Mouse (Mus musculus) lung, embryonic 14.5 days (tissue): ENCODE data around the gene Olfr798. TPM values are rescaled to one million over a fixed set of nuclear protein-coding genes. Genes with fewer than 3 reads are reported as not detected.

ENCODE experiments used
- ATAC-seq: fragments of 200-750 bp; cut with Nextera tagmentation; 2 replicates; pipeline ENCODE4 v1.8.0; 2017; ENCODE audit warnings: mild to moderate bottlenecking, moderate TSS enrichment, moderate library complexity; ENCODE audit not compliant: insufficient read depth
- DNase-seq: peaks from one replicate; pipeline ENCODE4 v3.0.0-alpha.2; 2015
- H3K27ac ChIP-seq: fragments of 300-500 bp; sonication (generic); 2 replicates; pipeline ENCODE4 v1.5.1; 2014; ENCODE audit warnings: low read depth, mild to moderate bottlenecking, moderate library complexity
- H3K27me3 ChIP-seq: fragments of 300-500 bp; sonication (generic); 2 replicates; pipeline ENCODE4 v1.6.1; 2014; ENCODE audit warnings: low read length, control low read depth; ENCODE audit not compliant: insufficient read depth
- H3K36me3 ChIP-seq: fragments of 300-500 bp; sonication (generic); 2 replicates; pipeline ENCODE4 v1.6.1; 2014; ENCODE audit warnings: control low read depth; ENCODE audit not compliant: insufficient read depth
- H3K4me1 ChIP-seq: fragments of 300-500 bp; sonication (generic); 2 replicates; pipeline ENCODE4 v1.6.1; 2014; ENCODE audit warnings: antibody characterized with exemption, control low read depth; ENCODE audit not compliant: insufficient read depth
- H3K4me2 ChIP-seq: fragments of 300-500 bp; sonication (generic); 2 replicates; pipeline ENCODE4 v1.6.1; 2014; ENCODE audit warnings: mild to moderate bottlenecking
- H3K4me3 ChIP-seq: fragments of 300-500 bp; sonication (generic); 2 replicates; pipeline ENCODE4 v1.5.1; 2014; ENCODE audit warnings: low read depth, low read length
- H3K9ac ChIP-seq: fragments of 300-500 bp; sonication (generic); 2 replicates; pipeline ENCODE4 v1.6.1; 2014
- H3K9me3 ChIP-seq: fragments of 300-500 bp; sonication (generic); 2 replicates; pipeline ENCODE4 v1.6.1; 2016; ENCODE audit warnings: low read depth, low read length, control low read depth
- CTCF ChIP-seq: IDR thresholded peaks from 2 replicates; pipeline ENCODE4 v1.5.1; 2016; ENCODE audit warnings: antibody characterized with exemption, low read depth
- WGBS: fragments of 180-500 bp; shearing (Covaris S2); extraction: QIAGEN DNeasy Blood & Tissue Kit; methylation state at CpG from one replicate; pipeline ENCODE4 v1.1.7; 2014; 5-methylcytosine and 5-hydroxymethylcytosine counted together
- microRNA-seq: library from miRNA; unstranded; fragments of <30 nt; microRNA quantifications from one replicate; pipeline ENCODE4, GENCODE M21; 2016; ENCODE audit warnings: borderline number of aligned reads
- polyA plus RNA-seq: library from polyadenylated mRNA; unstranded; fragments of >200 nt; fragmentation: Nextera tagmentation; extraction: Ambion mirVana; gene quantifications from 2 replicates; pipeline ENCODE4 v1.2.1, GENCODE M21; 2014

Gene Olfr798
- polyA plus RNA-seq, 1 experiment from 2014 or later: not detected

DNA sequence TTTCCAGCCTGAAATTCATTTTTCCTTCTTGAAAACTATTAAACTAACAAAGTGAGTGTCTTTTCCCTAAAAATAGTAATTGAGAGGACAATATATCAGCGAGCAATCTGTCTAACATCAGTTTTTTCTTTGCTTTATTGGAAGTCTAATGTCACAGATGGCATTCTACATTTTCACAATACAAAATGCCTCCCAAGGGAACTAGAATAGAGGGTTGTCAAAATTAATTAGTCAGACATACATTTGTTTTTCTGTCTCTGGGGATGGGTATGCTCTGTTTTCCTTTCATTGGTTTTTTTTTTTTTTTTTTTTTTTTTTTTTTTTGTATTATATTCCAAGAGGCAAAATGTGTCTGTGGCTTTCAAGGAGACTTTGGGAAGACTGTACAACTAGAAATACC is 50.7 kb downstream of the Olfr798 start:
- no peak for TF ChIP-seq CTCF
- Histone ChIP-seq H3K4me3 (no peak overlapping the region), H3K27me3 (no peaks in the 10 kb centered on the region), H3K27ac (no peak overlapping the region), H3K36me3 (no peaks in the 10 kb centered on the region), H3K9me3 (no peaks in the 10 kb centered on the region), H3K4me1 (no peaks in the 10 kb centered on the region), H3K9ac (no peak overlapping the region), H3K4me2 (no peak overlapping the region)
- DNase-seq: no peak
- no peak for ATAC-seq
- 57% methylated on average over 1 of the region's 1 CpGs for WGBS

Small RNA genes lying within 50 kb of the gene (microRNA-seq; reads per million reads assigned to microRNA genes)
- gene Gm23252: not detected

Other genes starting within 250 kb of the Olfr798 start
- gene Olfr784, start 243.9 kb downstream of the Olfr798 start, polyA plus RNA-seq: 0.05 and 0.08 TPM in 2 replicates
- not detected in 2 replicates for gene Olfr785, start 222.5 kb downstream of the Olfr798 start, polyA plus RNA-seq
- gene Olfr786, start 200.6 kb downstream of the Olfr798 start, polyA plus RNA-seq: not detected in 2 replicates
- not detected in 2 replicates for gene Olfr787, start 166.1 kb downstream of the Olfr798 start, polyA plus RNA-seq
- gene Olfr788, start 156.9 kb downstream of the Olfr798 start, polyA plus RNA-seq: not detected in 2 replicates
- gene Olfr789, start 143.2 kb downstream of the Olfr798 start, polyA plus RNA-seq: not detected in 2 replicates
- gene Olfr790, start 129.4 kb downstream of the Olfr798 start, polyA plus RNA-seq: not detected in 2 replicates
- gene Olfr791, start 106.1 kb downstream of the Olfr798 start, polyA plus RNA-seq: not detected in 2 replicates
- not detected in 2 replicates for gene Olfr792, start 88.8 kb downstream of the Olfr798 start, polyA plus RNA-seq
- not detected in 2 replicates for gene Olfr794, start 60.3 kb downstream of the Olfr798 start, polyA plus RNA-seq
- not detected in 2 replicates for gene Olfr796, start 15.4 kb downstream of the Olfr798 start, polyA plus RNA-seq
- gene Olfr799, start 9.6 kb upstream of the Olfr798 start, polyA plus RNA-seq: not detected in 2 replicates
- gene Olfr800, start 29.8 kb upstream of the Olfr798 start, polyA plus RNA-seq: not detected in 2 replicates
- gene Olfr801, start 45.9 kb upstream of the Olfr798 start, polyA plus RNA-seq: not detected in 2 replicates
- not detected in 2 replicates for gene Olfr802, start 60.2 kb upstream of the Olfr798 start, polyA plus RNA-seq
- not detected in 2 replicates for gene Olfr803, start 66.4 kb upstream of the Olfr798 start, polyA plus RNA-seq
- gene Olfr804, start 75.3 kb upstream of the Olfr798 start, polyA plus RNA-seq: not detected in 2 replicates
- gene Olfr805, start 101.4 kb upstream of the Olfr798 start, polyA plus RNA-seq: not detected in 2 replicates
- not detected in 2 replicates for gene Olfr806, start 114.0 kb upstream of the Olfr798 start, polyA plus RNA-seq
- gene Olfr807, start 129.9 kb upstream of the Olfr798 start, polyA plus RNA-seq: not detected in 2 replicates
- gene Olfr808, start 137.5 kb upstream of the Olfr798 start, polyA plus RNA-seq: not detected in 2 replicates
- not detected in 2 replicates for gene Olfr809, start 146.7 kb upstream of the Olfr798 start, polyA plus RNA-seq
- gene Olfr810, start 167.0 kb upstream of the Olfr798 start, polyA plus RNA-seq: not detected in 2 replicates
- not detected in 2 replicates for gene Olfr811, start 176.5 kb upstream of the Olfr798 start, polyA plus RNA-seq
- not detected in 2 replicates for gene Olfr812, start 218.2 kb upstream of the Olfr798 start, polyA plus RNA-seq
- gene Olfr813, start 227.4 kb upstream of the Olfr798 start, polyA plus RNA-seq: not detected in 2 replicates